Mouse (Mus musculus) G1E (cell line): ENCODE results near the gene Ap3s2.

ENCODE experiments used
- CTCF ChIP-seq: IDR thresholded peaks from 2 replicates; pipeline ENCODE4 v1.5.1; 2012; ENCODE audit warnings: low read depth, low read length, inconsistent platforms, mixed read lengths
- POLR2AphosphoS5 ChIP-seq: IDR thresholded peaks from 2 replicates; pipeline ENCODE4 v1.6.1; 2012; ENCODE audit warnings: low read depth, low read length, inconsistent platforms; ENCODE audit not compliant: insufficient replicate concordance

DNA sequence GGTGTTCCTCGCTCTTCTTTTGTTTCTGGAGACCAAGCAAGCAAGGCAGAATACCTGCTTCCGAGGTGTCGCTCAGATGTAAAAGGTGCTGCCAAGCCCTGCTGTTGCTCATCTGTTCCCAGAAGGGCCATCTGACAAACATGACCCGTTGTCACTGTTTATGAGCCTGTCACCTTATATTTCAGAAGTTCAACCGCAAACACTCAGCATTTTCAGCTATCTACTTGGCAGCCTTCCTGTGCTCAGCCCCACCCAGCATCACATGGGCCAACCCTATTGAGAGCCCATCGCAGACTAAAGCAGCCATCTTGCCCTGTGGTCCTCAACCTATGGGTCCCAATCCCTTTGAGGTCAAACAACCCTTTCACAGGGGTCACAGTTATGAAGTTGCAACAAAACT is 19.7 kb downstream of the Ap3s2 start:
- TF ChIP-seq CTCF (no peak), POLR2AphosphoS5 (no peak)
